Mouse (Mus musculus) retina, embryonic 14.5 days (tissue): ENCODE measurements around the gene Bcar1.

Experiments used
- DNase-seq: peaks from one replicate; pipeline ENCODE4 v3.0.0-alpha.2; 2015; ENCODE audit warnings: low spot score

Gene Bcar1

GRCm38 (mm10) chr8:111716603-111717487 lies 26.8 kb downstream of the Bcar1 start:
- DNase-seq = peak; percentile 63

- no peak for DNase-seq
Measured at GRCm38 (mm10) chr8:111715514-111715913, 28.1 kb downstream of the Bcar1 start.

- no peak for DNase-seq
Measured at GRCm38 (mm10) chr8:111714295-111714694, 29.3 kb downstream of the Bcar1 start.

GRCm38 (mm10) chr8:111713817-111714216 lies 29.8 kb downstream of the Bcar1 start:
- no peak for DNase-seq

- no peak for DNase-seq
Measured at GRCm38 (mm10) chr8:111713291-111713690, 30.3 kb downstream of the Bcar1 start.

- DNase-seq = peak; percentile 80
Measured at GRCm38 (mm10) chr8:111712588-111712987, 31.0 kb downstream of the Bcar1 start.

GRCm38 (mm10) chr8:111712135-111712534 lies 31.5 kb downstream of the Bcar1 start:
- no peak for DNase-seq

GRCm38 (mm10) chr8:111710777-111711485 lies 32.7 kb downstream of the Bcar1 start:
- DNase-seq = no peak

GRCm38 (mm10) chr8:111709223-111709622 lies 34.4 kb downstream of the Bcar1 start:
- DNase-seq = no peak

- no peak for DNase-seq
Measured at GRCm38 (mm10) chr8:111708265-111708664, 35.3 kb downstream of the Bcar1 start.

- DNase-seq = no peak
Measured at GRCm38 (mm10) chr8:111705699-111706098, 37.9 kb downstream of the Bcar1 start.

- DNase-seq = no peak
Measured at GRCm38 (mm10) chr8:111705222-111705621, 38.4 kb downstream of the Bcar1 start.

GRCm38 (mm10) chr8:111704585-111704984 lies 39.0 kb downstream of the Bcar1 start:
- DNase-seq = no peak

GRCm38 (mm10) chr8:111701380-111701779 lies 42.2 kb downstream of the Bcar1 start:
- DNase-seq = no peak

GRCm38 (mm10) chr8:111700740-111701139 lies 42.9 kb downstream of the Bcar1 start:
- no peak for DNase-seq

GRCm38 (mm10) chr8:111700201-111700600 lies 43.4 kb downstream of the Bcar1 start:
- no peak for DNase-seq

- no peak for DNase-seq
Measured at GRCm38 (mm10) chr8:111699035-111699434, 44.6 kb downstream of the Bcar1 start.

- DNase-seq = no peak
Measured at GRCm38 (mm10) chr8:111697655-111698054, 46.0 kb downstream of the Bcar1 start.

GRCm38 (mm10) chr8:111695441-111695840 lies 48.2 kb downstream of the Bcar1 start:
- DNase-seq = no peak

- no peak for DNase-seq
Measured at GRCm38 (mm10) chr8:111693261-111693741, 50.3 kb downstream of the Bcar1 start.

GRCm38 (mm10) chr8:111690960-111691445 lies 52.6 kb downstream of the Bcar1 start, which contains the start of gene Ctrb1:
Gene Ctrb1, minus strand, starts transcription at chr8:111691010.
- DNase-seq = no peak

GRCm38 (mm10) chr8:111686881-111687280 lies 56.7 kb downstream of the Bcar1 start:
- no peak for DNase-seq

- no peak for DNase-seq
Measured at GRCm38 (mm10) chr8:111682521-111682920, 61.1 kb downstream of the Bcar1 start.
